Mouse (Mus musculus) embryo, embryonic 9.5 days (tissue): Measurements from ENCODE around the gene Mctp2.
A peak's percentile ranks its signal among the peaks of the same experiment; 100 is the strongest.
"Not testable (repeated sequence)": the region's sequence is repeated elsewhere in the genome, so short reads cannot be mapped to it uniquely, and the experiment has no call there.

Source experiments
- DNase-seq: peaks from one replicate; pipeline ENCODE4 v3.0.0-alpha.2; 2017; ENCODE audit errors: extremely low spot score

Mctp2 gene

DNA sequence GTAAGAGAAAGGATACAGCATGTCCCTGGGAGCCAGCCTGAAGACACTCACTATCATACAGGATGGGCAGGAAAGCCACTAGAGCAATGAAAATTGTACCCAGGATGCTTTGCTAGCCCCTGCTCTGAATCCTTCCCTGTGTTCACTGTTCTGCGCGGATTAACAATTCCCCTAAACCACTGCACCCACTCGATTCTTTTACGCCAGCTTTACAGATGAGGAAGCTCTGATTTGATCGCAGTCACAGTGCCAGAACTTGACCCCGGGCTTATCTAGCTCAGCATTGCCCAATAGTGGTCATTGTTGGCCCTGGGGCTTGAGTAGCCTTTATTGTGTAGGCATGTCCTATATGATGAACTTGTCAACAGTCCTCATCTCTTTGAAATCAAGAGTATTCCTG is 34.9 kb downstream of the Mctp2 start:
- DNase-seq = no peak

- DNase-seq = no peak
These were observed 36.4 kb downstream of the Mctp2 start for GRCm38 (mm10) chr7:72269994-72270393.

DNA sequence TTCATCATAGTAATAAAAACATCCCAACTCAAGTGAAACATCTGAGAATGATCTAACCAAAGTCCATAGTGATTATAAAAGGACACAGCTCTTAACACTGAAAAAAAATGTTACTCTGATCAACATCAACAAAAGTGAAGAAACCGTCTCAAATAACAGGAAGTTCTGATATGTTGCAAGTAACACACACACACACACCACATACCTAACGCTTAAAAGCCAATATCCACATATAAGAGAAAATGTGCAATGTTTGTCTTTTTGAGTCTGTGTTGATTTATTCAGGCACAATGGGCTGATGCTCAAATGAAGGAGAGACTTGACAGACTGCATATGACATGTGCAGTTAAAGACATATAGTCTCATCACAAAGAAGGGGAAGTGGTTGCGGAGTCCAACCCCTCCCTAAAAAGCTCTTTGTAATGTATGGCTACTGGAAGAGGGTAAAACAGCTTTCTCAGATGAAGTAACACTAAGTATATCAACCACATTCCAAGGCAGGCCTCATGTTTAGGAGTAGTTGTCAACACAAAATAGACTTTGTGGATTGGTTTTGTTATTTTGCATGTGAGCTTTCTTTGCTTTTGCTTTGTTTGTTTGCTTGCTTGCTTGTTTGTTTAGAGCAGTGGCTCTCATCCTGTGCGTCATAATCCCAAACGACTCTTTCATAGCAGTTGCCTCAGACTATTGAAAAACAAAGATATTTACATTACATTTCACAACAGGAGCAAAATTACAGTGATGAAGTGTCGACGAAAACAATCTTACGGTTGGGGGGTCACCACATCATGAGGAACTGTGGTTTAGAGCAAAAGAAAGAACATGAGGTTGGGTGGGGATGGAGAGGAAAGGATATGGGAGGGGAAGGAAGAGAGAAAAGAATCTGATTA is 45.4 kb downstream of the Mctp2 start:
- DNase-seq = no peak

DNA sequence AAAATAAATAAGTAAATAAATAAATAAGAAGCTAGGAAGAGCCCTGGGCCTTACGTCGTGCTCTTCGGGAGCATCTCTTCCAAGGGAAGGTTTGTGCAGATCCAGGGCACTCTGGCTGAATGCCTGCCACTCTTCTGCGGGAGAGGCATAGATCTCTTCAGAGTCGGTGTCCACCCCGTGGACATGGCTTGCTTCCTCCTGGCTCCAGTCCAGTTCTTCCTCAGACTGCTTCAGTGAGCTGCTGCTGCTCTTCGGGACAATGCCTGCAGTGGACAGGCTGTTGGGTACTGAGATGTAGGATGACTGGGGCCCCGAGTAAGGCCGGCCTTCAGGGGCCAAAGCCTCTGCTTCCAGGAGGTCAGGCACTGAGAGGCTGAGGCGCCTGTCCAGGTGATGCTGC is 47.4 kb downstream of the Mctp2 start:
- no peak for DNase-seq

- DNase-seq = not testable (repeated sequence)
These were observed 56.1 kb downstream of the Mctp2 start for GRCm38 (mm10) chr7:72250326-72250725.

DNA sequence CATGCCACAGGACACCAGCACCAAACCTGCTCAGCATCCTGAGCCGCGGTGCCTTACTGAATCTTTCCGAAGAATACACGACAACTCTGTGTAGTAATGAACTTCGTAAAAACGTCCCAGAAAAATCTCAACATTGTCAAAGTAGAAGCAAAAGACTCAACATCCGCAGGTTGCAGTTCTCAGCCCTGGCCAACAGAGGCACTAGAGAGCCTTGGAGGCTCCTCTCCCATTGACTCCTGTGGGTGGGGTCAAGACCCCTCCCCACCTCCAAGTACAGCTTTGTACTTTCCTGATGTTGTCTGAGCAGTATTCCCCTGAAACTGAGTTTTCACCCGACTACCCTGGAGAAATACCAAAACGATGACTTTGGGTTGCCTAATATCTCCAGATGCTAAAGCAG is 65.1 kb downstream of the Mctp2 start:
- no peak for DNase-seq

- DNase-seq = peak; percentile 49
These were observed 66.5 kb downstream of the Mctp2 start for GRCm38 (mm10) chr7:72239782-72240493.

GRCm38 (mm10) chr7:72238575-72238974 is 67.8 kb downstream of the Mctp2 start:
- DNase-seq = peak; percentile 78

DNA sequence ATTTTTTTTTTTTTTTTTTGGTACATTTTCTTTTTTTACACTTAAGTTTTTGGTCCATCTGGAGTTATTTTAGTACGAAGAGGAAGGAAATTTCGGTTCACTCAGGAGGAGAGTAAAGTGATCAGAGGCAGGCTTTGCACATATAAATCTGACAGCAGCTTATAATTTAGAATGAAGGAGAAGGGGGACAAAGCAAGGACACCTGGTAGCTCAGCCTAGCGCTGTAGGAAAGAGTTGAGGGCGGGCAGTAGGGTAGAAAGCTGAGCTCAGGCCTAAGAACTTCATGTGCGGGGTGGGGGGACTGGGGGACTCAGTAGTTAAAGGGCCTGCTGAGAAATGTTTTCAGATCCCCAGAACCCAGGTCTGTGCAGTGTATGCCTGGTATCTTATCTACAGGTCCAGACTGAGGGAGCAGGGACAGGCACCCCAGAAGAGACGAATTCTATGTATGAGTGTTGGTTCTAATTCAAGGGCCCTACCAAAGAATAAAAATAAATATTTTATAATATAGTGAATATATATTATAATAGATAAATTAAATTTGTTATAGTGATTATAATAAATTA is 71.9 kb downstream of the Mctp2 start:
- DNase-seq = no peak

- no peak for DNase-seq
These were observed 75.1 kb downstream of the Mctp2 start for GRCm38 (mm10) chr7:72231182-72231877.

DNA sequence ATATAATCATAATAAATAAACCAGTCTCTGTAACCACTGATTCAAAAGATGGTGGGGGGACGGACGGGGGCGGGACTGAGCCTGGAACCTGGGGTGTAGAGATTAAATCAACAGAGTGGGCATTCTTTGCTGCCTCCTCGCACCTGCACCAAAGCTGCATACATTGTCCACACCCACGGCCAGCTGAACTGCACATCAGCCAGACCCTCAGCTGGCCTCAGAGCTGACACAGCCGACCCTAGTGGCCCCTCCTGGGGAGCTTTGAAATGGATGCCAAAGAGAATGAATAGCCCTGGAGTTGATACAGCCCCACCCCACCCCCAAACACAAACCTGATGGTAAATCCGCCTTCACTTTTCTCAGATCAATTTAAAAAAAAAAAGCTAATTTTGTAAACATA is 76.5 kb downstream of the Mctp2 start:
- DNase-seq = peak; percentile 37

GRCm38 (mm10) chr7:72223558-72223957 is 82.8 kb downstream of the Mctp2 start:
- DNase-seq = no peak

- DNase-seq = no peak
These were observed 83.9 kb downstream of the Mctp2 start for GRCm38 (mm10) chr7:72222532-72222931.

DNA sequence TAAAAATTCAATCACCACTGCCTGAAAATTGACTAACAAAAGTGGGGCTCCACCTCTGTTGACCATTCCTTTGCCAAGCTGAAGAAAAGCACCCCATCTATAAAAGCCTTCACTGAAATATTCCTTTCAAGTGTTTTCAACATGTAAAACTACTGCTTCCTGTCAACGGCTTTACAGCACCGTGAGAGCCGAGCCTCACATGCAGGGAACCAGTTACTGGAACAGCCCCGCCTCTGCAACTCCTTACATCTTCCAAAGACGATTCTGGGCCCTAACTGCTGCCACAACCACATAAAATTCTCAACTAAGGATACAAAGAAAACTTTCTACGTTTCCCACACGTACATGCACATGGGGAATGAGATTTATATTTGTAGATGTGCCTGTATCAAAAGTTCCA is 88.4 kb downstream of the Mctp2 start:
- no peak for DNase-seq

GRCm38 (mm10) chr7:72215563-72216215 is 90.7 kb downstream of the Mctp2 start:
- DNase-seq = no peak

DNA sequence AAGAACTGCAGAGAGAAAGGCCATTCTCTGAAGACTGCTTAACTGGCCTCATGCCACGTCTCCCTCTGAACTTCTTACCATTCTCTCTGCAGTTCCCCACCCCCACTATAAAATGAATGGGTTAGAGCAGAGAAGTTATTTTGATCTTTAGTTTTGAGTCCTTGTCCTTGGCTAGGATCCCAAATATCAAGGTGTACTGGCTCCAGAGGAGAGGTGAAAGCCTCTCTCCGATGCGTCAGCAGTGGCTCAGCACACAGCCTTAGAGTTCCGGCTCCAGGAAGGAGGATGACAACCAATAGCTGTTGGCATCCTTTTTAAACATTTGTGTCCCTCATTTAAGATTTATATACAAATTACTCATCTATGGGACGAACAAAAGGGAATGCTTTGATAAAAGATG is 96.2 kb downstream of the Mctp2 start:
- DNase-seq = no peak

DNA sequence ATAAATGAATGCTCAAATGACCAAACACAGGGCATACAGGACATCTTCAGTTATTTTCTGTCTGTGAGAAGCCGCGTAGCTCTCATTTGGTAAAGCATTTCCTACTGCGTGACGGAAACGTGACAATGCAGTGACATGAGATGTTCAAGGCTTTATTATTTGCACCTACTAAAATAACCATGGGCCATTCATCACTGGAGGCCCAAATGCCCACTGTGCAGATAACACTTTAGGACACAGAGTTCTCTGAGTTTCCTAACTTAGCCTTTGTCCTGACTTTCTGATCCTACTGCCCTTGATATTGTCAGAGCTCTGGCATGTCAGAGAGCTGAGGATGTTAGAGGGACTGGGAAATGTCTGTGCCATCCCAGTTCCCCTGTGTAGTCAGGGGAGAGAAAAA is 97.1 kb downstream of the Mctp2 start:
- DNase-seq = no peak

- no peak for DNase-seq
These were observed 99.6 kb downstream of the Mctp2 start for GRCm38 (mm10) chr7:72206841-72207240.

GRCm38 (mm10) chr7:72195709-72196108 is 110.7 kb downstream of the Mctp2 start:
- no peak for DNase-seq

DNA sequence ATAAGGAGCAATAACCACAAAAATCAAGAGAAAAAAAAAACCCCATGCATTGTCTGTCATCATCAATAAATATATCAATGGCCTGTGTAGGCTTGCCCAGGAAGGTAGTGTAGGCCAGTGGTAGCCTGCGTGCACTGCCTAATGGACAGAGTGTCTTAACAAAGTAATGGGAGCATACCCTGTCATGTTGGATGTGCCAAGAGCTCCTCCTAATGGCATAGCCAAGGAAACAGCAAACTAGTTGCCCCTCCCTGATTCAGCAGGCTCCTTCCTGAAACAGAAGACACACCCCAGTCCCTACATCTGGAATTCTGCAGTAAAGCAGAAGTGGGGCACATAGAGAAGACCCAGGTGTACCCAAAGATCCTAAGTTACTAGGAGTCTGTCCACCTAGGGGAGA is 113.1 kb downstream of the Mctp2 start:
- DNase-seq = peak; percentile 18

DNA sequence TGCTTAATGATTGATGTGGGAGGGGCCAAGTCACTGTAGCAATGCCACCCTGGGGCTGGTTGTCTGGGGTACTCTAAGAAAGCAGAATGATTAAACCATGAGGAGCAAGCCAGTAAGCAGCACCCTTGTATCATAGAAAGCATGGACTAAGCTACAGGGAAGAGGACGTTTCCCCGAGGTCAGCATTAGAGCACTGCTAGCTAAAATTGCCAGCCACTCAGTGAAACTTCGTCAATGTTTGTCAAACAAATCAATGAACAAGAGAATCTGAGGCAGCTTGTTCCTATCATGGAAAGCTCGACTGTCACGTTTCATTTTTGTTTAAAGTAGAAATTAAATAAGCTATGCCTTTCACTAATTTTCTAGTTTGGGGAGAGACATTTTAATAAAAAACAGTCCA is 124.8 kb downstream of the Mctp2 start:
- no peak for DNase-seq

DNA sequence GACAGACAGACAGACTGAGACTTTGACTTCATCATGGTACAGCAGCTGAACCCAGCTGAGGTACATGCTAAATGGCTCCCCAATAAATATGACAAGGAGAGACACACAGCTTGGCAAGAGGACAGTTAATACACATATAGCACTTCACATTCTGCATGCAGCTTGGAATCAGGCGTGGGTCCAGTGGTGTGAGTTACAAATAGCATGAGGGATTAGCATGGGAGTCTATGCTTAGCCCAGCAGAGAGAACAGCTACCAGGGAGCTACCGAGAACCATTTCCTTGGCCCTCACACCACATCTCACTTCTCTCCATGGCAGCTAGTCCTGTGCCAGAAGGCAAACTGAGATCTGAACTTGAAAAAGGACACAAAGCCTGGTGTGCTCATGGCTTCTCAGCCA is 137.1 kb downstream of the Mctp2 start:
- no peak for DNase-seq
